In the genomic region with DNA sequence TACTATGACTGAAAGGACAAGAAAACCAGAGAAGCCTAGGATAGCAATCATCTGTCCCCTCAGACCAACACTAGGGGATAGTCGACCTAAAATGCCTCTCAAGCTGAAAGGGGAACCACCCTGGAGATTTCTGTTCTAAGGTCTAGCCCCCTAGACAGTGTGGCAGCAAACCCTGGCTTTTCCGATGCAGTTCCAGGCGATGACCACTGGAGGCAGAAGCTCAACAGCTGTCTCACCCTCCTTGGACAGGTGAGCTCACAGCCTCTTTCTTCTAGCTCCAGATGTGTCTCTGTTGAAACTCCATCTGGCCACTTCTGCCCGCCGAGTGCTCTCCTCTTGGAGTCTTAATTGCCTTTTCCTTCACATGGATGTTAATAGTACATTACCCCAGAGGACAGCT, we compare ENCODE assay signal across 8 mouse cellular contexts.
A peak's percentile ranks its signal among the peaks of the same experiment; 100 is the strongest.
DNase-seq lines count a peak whose midpoint lies in the region; ATAC-seq and TF ChIP-seq lines count a peak whose summit lies in the region.

No protein-coding gene starts in this region.

- H3K4me3 ChIP-seq in layer of hippocampus, adult 2 months, result no peak overlapping the region
- H3K4me3 ChIP-seq in ES-E14 (ENCODE audit: insufficient read depth in 1 of 2, low read depth in 1 of 2, low read length in 2 of 2, poor library complexity in 1 of 2, severe bottlenecking in 1 of 2), result no peak overlapping the region
- H3K4me3 ChIP-seq in stomach, embryonic 14.5 days (ENCODE audit: low read depth, low read length), result no peak overlapping the region

- TF ChIP-seq CTCF in layer of hippocampus, adult 2 months (conservative IDR thresholded peaks at IDR 0.05), result peak; percentile 84

- no peaks in the 10 kb centered on the region for H3K4me1 ChIP-seq in ES-E14 (ENCODE audit: control insufficient read depth in 2 of 2, insufficient read depth in 2 of 2, low read length in 2 of 2, poor library complexity in 1 of 2)
- H3K4me1 ChIP-seq in stomach, embryonic 14.5 days (ENCODE audit: control insufficient read depth, insufficient read depth, low read length), result no peaks in the 10 kb centered on the region

- no peak overlapping the region for H3K4me2 ChIP-seq in stomach, embryonic 14.5 days (replicated peaks; ENCODE audit: low read depth, low read length)

- in situ Hi-C loops in ES-E14 (cut with MboI; ENCODE audit: low sequenced_read_pairs in 2 of 2, unreplicated experiment in 2 of 2), result no loop called here

- no peaks in the 10 kb centered on the region; the same call in 1 of the 2 replicates for H3K36me3 ChIP-seq in ES-E14 (ENCODE audit: control insufficient read depth, insufficient read depth, low read length, poor library complexity, severe bottlenecking)
- peaks cover 8% of the 10 kb centered on the region; the same call in 1 of the 2 replicates for H3K36me3 ChIP-seq in stomach, embryonic 14.5 days (ENCODE audit: control insufficient read depth, insufficient read depth, low read length)

- H3K9ac ChIP-seq in ES-E14 (ENCODE audit: insufficient read depth, low read depth, low read length, poor library complexity, severe bottlenecking), result no peak overlapping the region
- H3K9ac ChIP-seq in stomach, embryonic 14.5 days (replicated peaks; ENCODE audit: low read depth, low read length), result no peak overlapping the region

- ATAC-seq in stomach, embryonic 14.5 days (ENCODE audit: insufficient number of reproducible peaks, insufficient read depth, low FRiP score, low read depth), result 0 out of 2 replicates have a peak, but pooled peaks have one; percentile 18

- no peaks in the 10 kb centered on the region for H3K27me3 ChIP-seq in stomach, embryonic 14.5 days (ENCODE audit: control insufficient read depth, insufficient read depth, low read length)

- peak in 1 of 2 experiments; percentile 41 for DNase-seq in layer of hippocampus, adult 2 months (ENCODE audit: low spot score in 2 of 2)
- no peak for DNase-seq in layer of hippocampus, adult 8-10 months (ENCODE audit: low spot score in 2 of 2)
- peak; percentile 31 for DNase-seq in ES-E14 (ENCODE audit: low read depth, low spot score)
- peak; percentile 28 for DNase-seq in c-Kit-positive CD71-negative TER-119-negative erythroid progenitor cells, embryonic 14.5 days (ENCODE audit: low read depth)
- DNase-seq in heart, postnatal 4 days, result peak; percentile 59
- peak; percentile 68 for DNase-seq in lung, postnatal 10 days
- DNase-seq in layer of hippocampus, postnatal 36 days, result no peak

- H3K9me3 ChIP-seq in ES-E14 (ENCODE audit: control insufficient read depth, insufficient read depth, low read depth, low read length), result no peaks in the 10 kb centered on the region
- H3K9me3 ChIP-seq in stomach, embryonic 14.5 days (ENCODE audit: control insufficient read depth, low read depth, low read length), result no peaks in the 10 kb centered on the region

- no peak overlapping the region for H3K27ac ChIP-seq in layer of hippocampus, adult 2 months
- H3K27ac ChIP-seq in ES-E14 (ENCODE audit: insufficient read depth, low read depth, low read length, poor library complexity, severe bottlenecking), result no peak overlapping the region
- no peak overlapping the region for H3K27ac ChIP-seq in stomach, embryonic 14.5 days (ENCODE audit: low read length)

- WGBS in stomach, embryonic 14.5 days, result 48% methylated on average over 5 of the region's 5 CpGs

TF ChIP-seq in ES-E14, 5 proteins besides CTCF, POLR2A, EP300 and RAD21:
- TF ChIP-seq CHD2 (IDR thresholded peaks at IDR 0.05; ENCODE audit: low read depth, low read length) (no peak), MAFK (IDR thresholded peaks at IDR 0.05; ENCODE audit: insufficient read depth, low read depth, low read length) (no peak), ZNF384 (IDR thresholded peaks at IDR 0.05; ENCODE audit: low read depth, low read length) (no peak), ZC3H11A (IDR thresholded peaks at IDR 0.05; ENCODE audit: borderline replicate concordance, low read depth, low read length) (no peak), HCFC1 (IDR thresholded peaks at IDR 0.05; ENCODE audit: borderline replicate concordance, insufficient read depth, low read length) (no peak)

Comparison
In these comparisons a context has a peak if more than half of its experiments do, and no peak if none do; other contexts are left out.
1. DNase-seq: peak in ES-E14 (single experiment), c-Kit-positive CD71-negative TER-119-negative erythroid progenitor cells, embryonic 14.5 days (single experiment), heart, postnatal 4 days (single experiment) and lung, postnatal 10 days (single experiment); none in layer of hippocampus, adult 8-10 months (0 of 2) and layer of hippocampus, postnatal 36 days (0 of 2).